Mouse (Mus musculus) ovary, adult 2 months (tissue): ENCODE results near the gene Gpr84. TPM values are rescaled to one million over a fixed set of nuclear protein-coding genes. Genes with fewer than 3 reads are reported as not detected.

ENCODE experiments used
- polyA plus RNA-seq: library from polyadenylated mRNA; depleted of rRNA; stranded (reverse); fragments of >200 nt; gene quantifications from 2 replicates; pipeline ENCODE4 v1.2.3, GENCODE M21; 2012; rRNA removed

The Gpr84 gene
- 0.26 and 0.40 TPM in 2 replicates for polyA plus RNA-seq

DNA sequence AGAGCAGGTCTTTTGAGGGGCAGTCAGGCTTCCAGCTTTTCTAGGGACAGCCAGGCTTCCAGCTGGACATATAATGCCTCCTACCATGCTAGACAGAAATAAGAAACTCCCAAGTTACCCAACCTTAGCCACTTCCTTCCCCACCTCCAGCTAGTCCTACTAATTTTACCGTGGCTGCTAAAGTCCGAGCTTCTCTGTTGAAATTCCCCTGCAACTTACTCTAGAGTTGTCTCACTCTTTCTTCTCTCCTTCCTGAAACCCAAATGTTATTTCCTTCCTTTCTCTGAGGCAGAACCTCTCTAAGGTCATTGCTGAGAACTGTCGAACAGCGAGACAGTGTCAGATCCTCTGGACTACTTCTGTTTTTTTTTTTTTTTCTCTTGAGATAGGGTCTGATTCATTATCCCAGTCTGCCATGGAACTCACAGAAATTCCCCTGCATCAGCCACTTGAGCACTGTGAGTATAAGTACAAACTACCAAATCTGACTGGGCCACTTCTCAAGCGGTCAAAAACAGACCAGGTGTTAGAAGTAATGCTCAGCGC lies at the start of gene Gpr84:
Gpr84 (minus strand) TSS at position 248 of the 546 bp plus-strand sequence.

GRCm38 (mm10) chr15:103339961-103340337 lies 29.5 kb upstream of the Gpr84 start, which contains the start of gene Zfp385a:
TSS of gene Zfp385a (minus strand) at chr15:103340093.

DNA sequence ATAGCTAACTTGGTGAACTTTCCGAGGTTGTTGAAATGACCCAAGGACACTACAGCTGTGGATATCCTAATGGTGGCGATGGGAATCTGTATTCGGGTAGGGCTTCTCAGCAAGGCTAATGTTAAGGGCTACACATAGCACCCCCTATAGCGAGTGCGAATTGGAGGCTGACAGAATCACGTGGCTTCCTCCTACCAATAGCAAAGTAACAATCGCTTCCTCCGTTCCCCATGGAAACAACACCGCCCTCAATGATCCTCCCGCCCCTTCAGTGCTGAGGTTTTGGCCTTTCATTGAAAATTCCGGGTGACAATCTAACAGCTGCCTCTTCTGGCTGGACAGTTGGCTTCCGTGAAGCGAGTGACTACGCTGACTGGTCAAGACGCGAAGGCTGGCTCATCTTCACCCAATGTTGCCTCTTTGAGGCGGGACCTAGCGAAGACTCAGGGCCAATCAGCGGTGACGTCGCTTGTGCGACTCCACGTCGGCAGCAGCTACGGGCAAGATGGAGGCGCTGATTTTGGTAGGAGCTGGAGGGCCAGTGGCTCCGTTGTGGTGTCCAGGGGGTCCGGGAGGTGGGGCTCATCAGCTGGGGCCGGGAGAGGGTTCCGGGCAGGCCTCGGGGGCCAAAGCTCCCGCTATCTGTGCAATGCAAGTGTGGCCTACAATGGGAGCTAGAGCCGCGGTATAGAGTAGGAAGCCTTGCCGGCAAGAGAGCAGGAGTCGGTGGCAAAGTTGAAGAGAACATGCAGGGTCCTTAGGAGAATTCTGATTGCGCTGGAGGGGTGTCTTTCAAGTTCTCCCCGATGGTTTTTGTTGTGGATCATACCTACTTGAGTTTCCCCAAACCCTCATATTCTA lies 37.8 kb downstream of the Gpr84 start, which contains the start of gene Copz1:
Copz1 (plus strand) TSS at position 296 of the 861 bp plus-strand sequence.

Other genes starting within 250 kb of the Gpr84 start
- 28.2 and 28.4 TPM in 2 replicates for gene Smug1, start 143.5 kb downstream of the Gpr84 start, polyA plus RNA-seq
- 10.1 and 15.2 TPM in 2 replicates for gene Cbx5, start 70.8 kb downstream of the Gpr84 start, polyA plus RNA-seq
- gene Hnrnpa1, start 70.2 kb downstream of the Gpr84 start, polyA plus RNA-seq, result 65.5 and 93.4 TPM in 2 replicates
- 0.58 and 1.1 TPM in 2 replicates for gene Nfe2, start 52.2 kb downstream of the Gpr84 start, polyA plus RNA-seq
- 70.9 and 95.3 TPM in 2 replicates for gene Copz1, start 37.9 kb downstream of the Gpr84 start, polyA plus RNA-seq
- gene Zfp385a, start 29.5 kb upstream of the Gpr84 start, polyA plus RNA-seq, result 14.9 and 19.3 TPM in 2 replicates
- gene Itga5, start 56.2 kb upstream of the Gpr84 start, polyA plus RNA-seq, result 45.9 and 50.5 TPM in 2 replicates
- 2.5 and 3.0 TPM in 2 replicates for gene Gtsf1, start 119.9 kb upstream of the Gpr84 start, polyA plus RNA-seq
- not detected in 2 replicates for gene Gtsf2, start 137.9 kb upstream of the Gpr84 start, polyA plus RNA-seq
- 3.7 and 4.2 TPM in 2 replicates for gene Nckap1l, start 143.2 kb upstream of the Gpr84 start, polyA plus RNA-seq
- 4.6 and 5.6 TPM in 2 replicates for gene Pde1b, start 192.4 kb upstream of the Gpr84 start, polyA plus RNA-seq
- 8.2 and 11.5 TPM in 2 replicates for gene Ppp1r1a, start 227.4 kb upstream of the Gpr84 start, polyA plus RNA-seq